Mouse (Mus musculus) neural tube, embryonic 10.5 days (tissue): ENCODE measurements around the gene Ythdf2.
"Not testable (repeated sequence)": the region's sequence is repeated elsewhere in the genome, so short reads cannot be mapped to it uniquely, and the experiment has no call there.

ENCODE experiments used
- DNase-seq: peaks from one replicate; pipeline ENCODE4 v3.0.0-alpha.2; 2017; ENCODE audit warnings: low spot score; ENCODE audit errors: extremely low spot score

Ythdf2 gene

DNA sequence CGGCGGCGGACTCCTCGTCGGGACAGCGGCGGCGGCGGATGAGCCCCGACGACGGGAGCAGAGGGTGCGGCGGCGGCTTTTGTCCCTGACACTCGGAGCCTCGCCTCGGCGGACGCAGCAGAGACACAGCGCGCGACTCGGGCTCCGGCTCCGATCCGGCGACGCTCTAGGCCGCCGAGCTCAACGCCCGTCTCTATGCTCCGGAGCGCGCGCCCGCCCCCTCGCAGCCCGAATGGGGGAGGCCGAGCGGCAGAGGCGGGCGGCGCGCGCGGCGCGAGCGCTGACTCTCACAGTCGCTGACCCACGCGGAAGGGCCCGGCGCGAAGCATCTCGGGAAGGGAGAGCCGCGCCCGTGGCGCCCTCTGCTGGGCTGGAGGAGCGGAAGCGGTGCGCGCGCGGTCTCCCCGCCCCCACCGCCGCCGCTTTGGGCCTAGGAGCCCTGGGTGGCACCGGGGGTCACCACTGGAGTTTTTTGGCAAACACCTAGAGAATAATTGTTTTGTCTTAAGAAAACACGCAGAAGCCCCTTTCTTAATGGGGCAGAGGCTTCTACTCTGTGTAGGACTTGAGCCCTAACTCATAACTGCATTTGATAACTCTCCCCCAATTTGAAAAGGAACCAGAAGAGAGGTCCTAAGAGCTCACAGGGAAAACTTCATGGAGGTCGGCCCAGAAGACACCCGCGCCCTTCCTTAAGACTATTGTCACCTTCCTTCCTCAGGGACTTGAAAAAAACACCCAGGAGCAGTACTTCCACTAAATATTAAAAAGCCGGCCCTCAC, at the start of gene Ythdf2:
Gene Ythdf2, minus strand, starts transcription at position 351 of the 782 bp plus-strand sequence.
- peak; percentile 98 for DNase-seq

- DNase-seq, result peak; percentile 69
Measured at GRCm38 (mm10) chr4:132260404-132261379, 48.6 kb upstream of the Ythdf2 start.

DNA sequence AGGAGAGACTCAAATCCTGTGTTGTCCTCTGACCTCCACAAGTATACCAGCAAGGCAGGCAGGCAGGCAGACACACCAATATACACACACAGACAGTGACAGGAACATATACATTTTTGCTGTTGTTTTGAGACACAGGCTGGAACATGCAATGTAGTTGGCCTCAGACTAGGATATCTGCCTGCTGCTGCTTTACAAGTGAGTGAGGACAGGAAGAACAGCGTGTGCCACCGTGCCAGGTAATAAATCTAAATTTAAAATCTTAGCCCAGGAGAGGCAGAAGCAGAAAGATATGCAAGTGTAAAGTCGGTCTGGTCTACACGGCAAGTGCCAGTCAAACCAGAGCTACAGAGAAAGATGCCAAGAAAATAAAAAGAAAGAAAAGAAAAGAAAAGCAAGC, 47.1 kb upstream of the Ythdf2 start:
- DNase-seq, result no peak

DNA sequence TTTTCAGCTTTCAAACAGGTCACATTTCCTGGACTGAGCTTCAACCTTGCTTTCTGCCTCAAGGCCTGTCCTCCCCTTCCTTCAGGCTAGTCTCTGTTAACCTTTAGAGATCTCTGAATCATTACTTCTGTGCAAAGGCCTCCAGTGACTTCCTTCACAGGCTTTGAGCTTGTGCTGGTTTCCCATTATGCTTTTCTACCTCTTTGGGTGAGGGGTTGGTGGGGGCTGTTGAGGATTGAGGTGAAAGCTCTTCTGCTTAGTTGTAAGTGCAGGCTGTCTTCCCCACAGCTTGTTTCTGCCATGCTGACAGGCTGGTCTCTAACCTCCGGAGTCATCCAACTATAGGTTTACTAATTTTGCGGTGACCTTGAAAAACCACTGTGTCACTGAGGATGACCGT, 44.3 kb upstream of the Ythdf2 start:
- no peak for DNase-seq

DNA sequence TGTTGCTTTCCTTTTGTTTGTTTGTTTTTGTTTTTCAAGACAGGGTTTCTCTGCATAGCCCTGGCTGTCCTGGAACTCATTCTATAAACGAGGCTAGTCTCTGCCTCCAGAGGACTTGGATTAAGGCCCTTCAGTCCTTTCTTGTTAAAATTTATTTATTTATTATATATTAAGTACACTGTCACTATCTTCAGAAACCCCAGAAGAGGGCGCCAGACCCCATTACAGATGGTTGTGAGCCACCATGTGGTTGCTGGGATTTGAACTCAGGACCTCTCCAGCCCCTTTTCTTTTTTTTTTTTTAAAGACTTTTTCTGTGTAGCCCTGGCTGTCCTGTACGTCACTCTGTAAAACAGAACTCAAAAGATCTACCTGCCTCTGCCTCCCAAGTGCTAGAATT, 42.9 kb upstream of the Ythdf2 start:
- DNase-seq, result no peak

- DNase-seq, result no peak
Measured at GRCm38 (mm10) chr4:132253622-132254021, 41.5 kb upstream of the Ythdf2 start.

GRCm38 (mm10) chr4:132253128-132253527, 41.0 kb upstream of the Ythdf2 start:
- DNase-seq, result no peak

DNA sequence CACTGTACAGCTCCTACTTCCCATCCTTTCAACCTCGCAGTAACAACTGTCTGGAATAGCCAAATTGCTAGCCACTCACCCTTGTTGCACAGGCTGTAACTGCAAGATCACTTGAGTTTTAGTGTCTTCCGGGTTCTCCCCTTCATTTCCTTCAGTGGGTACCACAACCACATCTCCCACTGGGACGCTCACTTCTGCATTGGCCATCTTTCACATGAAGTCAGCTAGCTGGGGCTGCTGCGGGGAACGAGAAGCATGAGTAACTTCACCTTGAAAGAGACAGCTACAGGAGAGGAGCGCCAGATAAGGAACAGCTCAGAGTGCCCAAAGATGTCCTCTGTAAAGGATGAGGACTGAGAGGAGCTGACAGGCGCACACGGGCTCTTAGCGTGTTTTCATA, 39.5 kb upstream of the Ythdf2 start:
- no peak for DNase-seq

- no peak for DNase-seq
Measured at GRCm38 (mm10) chr4:132247451-132247997, 35.4 kb upstream of the Ythdf2 start.

GRCm38 (mm10) chr4:132245643-132246042, 33.5 kb upstream of the Ythdf2 start:
- DNase-seq, result no peak

GRCm38 (mm10) chr4:132241208-132241607, 29.1 kb upstream of the Ythdf2 start:
- no peak for DNase-seq

GRCm38 (mm10) chr4:132240367-132240766, 28.3 kb upstream of the Ythdf2 start:
- DNase-seq, result no peak

DNA sequence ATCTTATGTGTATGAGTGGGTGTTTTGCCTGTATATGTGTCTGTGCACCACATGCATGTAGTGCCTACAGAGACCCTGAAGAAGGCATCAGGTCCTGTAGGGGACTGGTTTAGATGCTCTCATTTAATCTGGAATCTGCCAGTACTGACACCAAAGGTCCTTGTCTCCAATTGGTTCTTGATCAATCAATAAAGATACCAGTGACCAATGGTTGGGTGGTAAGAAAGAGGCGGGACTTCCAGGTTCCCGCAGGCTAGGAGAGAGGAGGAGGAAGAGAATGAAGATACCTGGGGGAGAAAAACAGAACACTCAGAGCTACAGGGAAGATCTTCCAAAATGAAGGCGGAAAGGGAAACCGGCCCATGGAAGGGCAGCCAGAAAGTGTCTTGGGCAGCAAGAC, 26.3 kb upstream of the Ythdf2 start:
- no peak for DNase-seq

DNA sequence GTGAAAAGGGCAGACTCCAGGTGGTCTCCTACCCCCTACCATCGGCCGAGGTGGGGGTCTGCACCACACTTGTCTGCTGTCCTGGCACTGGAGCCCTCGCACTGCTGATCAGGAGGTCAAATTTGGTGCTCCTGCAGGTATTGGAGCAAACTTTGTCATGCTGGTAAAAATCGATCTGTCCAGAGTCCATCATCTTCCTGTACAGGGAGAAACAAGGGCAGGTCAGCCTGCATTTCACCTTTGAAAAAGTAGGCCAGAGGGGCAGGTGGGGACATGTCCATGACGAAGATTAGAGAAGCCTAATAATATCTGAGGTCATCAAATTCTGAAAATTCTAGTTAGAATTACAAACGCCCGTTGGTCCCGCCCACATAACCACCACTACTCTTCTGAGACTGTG, 22.6 kb upstream of the Ythdf2 start:
- no peak for DNase-seq

GRCm38 (mm10) chr4:132230422-132230821, 18.3 kb upstream of the Ythdf2 start:
- DNase-seq, result no peak

- not testable (repeated sequence) for DNase-seq
Measured at GRCm38 (mm10) chr4:132222001-132222400, 9.9 kb upstream of the Ythdf2 start.

DNA sequence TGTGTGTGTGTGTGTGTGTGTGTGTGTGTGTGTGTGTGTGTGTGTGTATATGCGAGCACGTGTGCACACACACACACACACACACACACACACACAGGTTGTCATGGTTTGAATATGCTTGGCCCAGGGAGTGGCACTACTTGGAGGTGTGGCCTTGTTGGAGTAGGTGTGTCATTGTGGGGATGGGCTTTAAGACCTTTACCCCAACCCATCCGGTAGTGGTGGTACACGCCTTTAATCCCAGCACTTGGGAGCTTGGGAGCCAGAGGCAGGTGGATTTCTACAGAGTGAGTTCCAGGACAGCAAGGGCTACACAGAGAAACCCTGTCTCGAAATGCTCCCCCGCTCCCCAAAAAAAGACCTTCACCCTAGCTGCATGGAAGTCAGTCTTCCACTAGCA, 6.3 kb upstream of the Ythdf2 start:
- not testable (repeated sequence) for DNase-seq

DNA sequence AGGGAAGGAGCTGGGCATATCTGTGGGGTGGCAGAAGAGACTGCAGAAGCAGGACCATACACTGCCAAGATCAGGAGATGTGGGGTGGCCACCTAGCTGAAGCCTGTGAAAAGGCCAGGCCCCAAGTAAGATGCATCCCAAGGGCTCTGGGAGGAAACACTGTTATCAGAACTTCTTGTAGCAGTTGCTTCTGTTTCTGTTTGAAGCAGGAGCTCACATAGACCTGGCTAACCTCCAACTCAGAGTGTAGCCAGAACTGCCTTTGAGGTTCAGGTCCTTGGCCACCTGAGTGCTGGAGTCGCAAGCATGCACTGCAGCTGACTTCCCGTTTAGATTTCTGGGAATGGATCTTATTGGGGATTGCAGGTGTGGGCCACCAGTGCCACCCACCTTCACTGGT, 5.7 kb upstream of the Ythdf2 start:
- DNase-seq, result no peak

DNA sequence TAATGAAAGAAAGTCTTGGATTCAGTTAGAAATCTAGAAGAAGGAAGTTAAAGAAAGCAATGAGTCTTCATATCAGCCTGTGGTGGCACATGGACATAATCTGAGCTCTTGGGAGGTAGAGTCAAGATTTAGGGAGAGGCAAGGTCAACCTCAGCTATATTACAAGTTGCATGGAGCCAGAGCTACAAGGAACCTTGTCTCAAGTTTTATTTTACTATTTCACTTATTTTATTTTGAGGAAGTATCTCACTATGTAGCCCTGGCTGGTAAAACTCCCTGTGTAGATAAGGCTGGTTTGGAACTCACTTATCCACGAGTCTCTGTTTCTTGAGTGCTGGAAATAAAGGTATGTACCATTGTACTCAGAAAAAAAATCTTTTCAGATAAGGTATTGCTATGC, 4.5 kb upstream of the Ythdf2 start:
- DNase-seq, result no peak

GRCm38 (mm10) chr4:132214847-132215246, 2.7 kb upstream of the Ythdf2 start:
- DNase-seq, result no peak

DNA sequence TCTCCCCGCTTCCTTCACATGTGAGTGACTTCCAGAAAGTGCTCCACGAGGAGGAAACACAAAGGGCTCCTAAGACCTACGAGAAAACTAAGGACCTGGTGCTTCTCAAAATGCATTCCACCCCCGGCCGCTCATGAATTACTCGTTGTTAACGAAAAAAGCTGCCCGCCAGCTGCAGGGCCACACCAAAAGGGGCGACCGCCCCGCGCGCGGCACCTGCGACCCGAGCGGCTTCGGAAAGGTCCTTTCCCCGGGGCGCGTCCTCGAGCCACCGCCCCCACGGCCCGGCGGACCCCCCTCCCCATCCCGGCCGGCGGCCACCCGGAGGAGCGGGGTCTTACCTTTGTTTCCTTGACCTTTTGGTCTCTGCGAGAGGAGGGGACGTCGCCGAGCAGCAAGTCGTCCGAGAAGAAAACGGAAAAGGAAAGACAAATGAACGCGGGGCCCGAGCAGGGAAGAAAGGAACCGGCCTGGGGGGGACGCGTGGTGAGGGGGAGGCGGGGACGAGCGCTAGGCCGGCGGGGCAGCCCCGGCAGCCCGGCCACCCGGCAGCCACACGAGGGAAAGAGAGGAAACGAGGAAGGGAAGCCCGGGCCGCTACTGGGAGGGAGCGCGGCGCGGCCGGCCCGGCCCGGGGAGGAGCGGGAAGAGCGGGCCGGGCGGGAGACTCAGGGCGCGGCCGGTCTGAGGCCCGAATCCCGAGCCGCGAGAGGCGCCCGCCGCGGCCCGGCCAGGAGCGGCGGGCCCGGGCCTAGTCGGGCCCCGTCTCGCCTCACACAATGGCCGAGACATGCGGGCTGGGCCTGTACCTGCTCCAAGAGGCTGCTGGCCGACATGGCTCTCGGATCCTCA, 786 bp downstream of the Ythdf2 start:
- peak; percentile 64 for DNase-seq
